Mouse (Mus musculus) limb, embryonic 14.5 days (tissue): ENCODE data around the gene Ptk6. TPM values are rescaled to one million over a fixed set of nuclear protein-coding genes. Genes with fewer than 3 reads are reported as not detected.
"Not testable (repeated sequence)": the region's sequence is repeated elsewhere in the genome, so short reads cannot be mapped to it uniquely, and the experiment has no call there.

Experiments used
- ATAC-seq: fragments of 200-750 bp; cut with Nextera tagmentation; 2 replicates; pipeline ENCODE4 v1.8.0; 2017; ENCODE audit warnings: low read depth, moderate number of reproducible peaks, moderate TSS enrichment; ENCODE audit not compliant: low FRiP score
- DNase-seq: peaks from one replicate; pipeline ENCODE4 v3.0.0-alpha.2; 2015; ENCODE audit warnings: low spot score
- H3K27ac ChIP-seq: fragments of 300-500 bp; sonication (generic); replicated peaks from 2 replicates; pipeline ENCODE4 v1.5.1; 2014; ENCODE audit warnings: low read depth, mild to moderate bottlenecking, low read length, moderate library complexity, mixed read lengths
- H3K27me3 ChIP-seq: fragments of 300-500 bp; sonication (generic); 2 replicates; pipeline ENCODE4 v1.6.1; 2014; ENCODE audit warnings: low read length, mixed read lengths; ENCODE audit not compliant: control insufficient read depth, insufficient read depth
- H3K36me3 ChIP-seq: fragments of 300-500 bp; sonication (generic); 2 replicates; pipeline ENCODE4 v1.6.1; 2014; ENCODE audit warnings: mild to moderate bottlenecking, low read length, moderate library complexity, mixed read lengths; ENCODE audit not compliant: control insufficient read depth, insufficient read depth
- H3K4me1 ChIP-seq: fragments of 300-500 bp; sonication (generic); 2 replicates; pipeline ENCODE4 v1.6.1; 2014; ENCODE audit warnings: antibody characterized with exemption, low read length, mixed read lengths; ENCODE audit not compliant: control insufficient read depth, insufficient read depth
- H3K4me2 ChIP-seq: fragments of 300-500 bp; sonication (generic); replicated peaks from 2 replicates; pipeline ENCODE4 v1.6.1; 2014; ENCODE audit warnings: low read depth, mild to moderate bottlenecking, low read length, moderate library complexity; ENCODE audit not compliant: severe bottlenecking
- H3K4me3 ChIP-seq: fragments of 300-500 bp; sonication (generic); replicated peaks from 2 replicates; pipeline ENCODE4 v1.5.1; 2014; ENCODE audit warnings: low read length
- H3K9ac ChIP-seq: fragments of 300-500 bp; sonication (generic); 2 replicates; pipeline ENCODE4 v1.6.1; 2014; ENCODE audit warnings: mild to moderate bottlenecking, low read depth, low read length, moderate library complexity; ENCODE audit not compliant: severe bottlenecking
- H3K9me3 ChIP-seq: fragments of 300-500 bp; sonication (generic); 2 replicates; pipeline ENCODE4 v1.6.1; 2016; ENCODE audit warnings: low read length; ENCODE audit not compliant: control insufficient read depth
- POLR2A ChIP-seq: fragments of 200-500 bp; IDR thresholded peaks from 2 replicates; pipeline ENCODE4 v1.8.0; 2012; ENCODE audit warnings: inconsistent platforms, mild to moderate bottlenecking, moderate library complexity, borderline replicate concordance; ENCODE audit not compliant: insufficient read depth, insufficient read length; ENCODE audit errors: extremely low read depth
- WGBS: fragments of 180-500 bp; shearing (Covaris S2); extraction: QIAGEN DNeasy Blood & Tissue Kit; methylation state at CpG from one replicate; pipeline ENCODE4 v1.1.7; 2014; 5-methylcytosine and 5-hydroxymethylcytosine counted together
- polyA plus RNA-seq, 2 experiments: library from polyadenylated mRNA; depleted of rRNA in 1 of 2; stranded (reverse) in 1 of 2; unstranded in 1 of 2; fragments of >200 nt; fragmentation: Nextera tagmentation in 1 of 2; extraction: Ambion mirVana in 1 of 2; gene quantifications; 2 replicates each; pipeline versions ENCODE4 v1.2.1 to v1.2.3; 2012 to 2014

Ptk6 gene
- polyA plus RNA-seq, 2 experiments: 0.10 to 0.19 TPM

- TF ChIP-seq POLR2A: no peak
- no peak overlapping the region for H3K9ac ChIP-seq
- H3K27me3 ChIP-seq: no peaks in the 10 kb centered on the region
- H3K4me2 ChIP-seq: no peak overlapping the region
- H3K9me3 ChIP-seq: no peaks in the 10 kb centered on the region
- WGBS: 69% methylated on average over 4 of the region's 4 CpGs
- no peak overlapping the region for H3K4me3 ChIP-seq
- H3K4me1 ChIP-seq: peaks cover 8% of the 10 kb centered on the region; the same call in 1 of the 2 replicates
- peaks cover 12% of the 10 kb centered on the region; the same call in 1 of the 2 replicates for H3K36me3 ChIP-seq
- H3K27ac ChIP-seq: no peak overlapping the region
- DNase-seq: no peak
- ATAC-seq: no peak
These were observed 10.7 kb downstream of the Ptk6 start for GRCm38 (mm10) chr2:181191936-181192335.

GRCm38 (mm10) chr2:181191385-181191784, 11.2 kb downstream of the Ptk6 start:
- not testable (repeated sequence) for H3K4me1 ChIP-seq, ATAC-seq, H3K9me3 ChIP-seq, H3K4me3 ChIP-seq, H3K9ac ChIP-seq, H3K27ac ChIP-seq, DNase-seq, H3K4me2 ChIP-seq, H3K27me3 ChIP-seq
- peaks cover 12% of the 10 kb centered on the region; the same call in 1 of the 2 replicates for H3K36me3 ChIP-seq
- 75% methylated on average over 3 of the region's 4 CpGs for WGBS

GRCm38 (mm10) chr2:181189321-181189720, 13.3 kb downstream of the Ptk6 start:
- ATAC-seq: no peak
- Histone ChIP-seq H3K4me1 (peaks cover 8% of the 10 kb centered on the region; the same call in 1 of the 2 replicates), H3K27ac (no peak overlapping the region), H3K9ac (no peak overlapping the region), H3K36me3 (peaks cover 12% of the 10 kb centered on the region; the same call in 1 of the 2 replicates), H3K27me3 (no peaks in the 10 kb centered on the region), H3K4me2 (no peak overlapping the region), H3K4me3 (no peak overlapping the region), H3K9me3 (no peaks in the 10 kb centered on the region)
- DNase-seq: peak; percentile 3
- WGBS: 90% methylated on average over 1 of the region's 1 CpGs
- TF ChIP-seq POLR2A: no peak

GRCm38 (mm10) chr2:181188681-181189080, 13.9 kb downstream of the Ptk6 start:
- Histone ChIP-seq H3K27me3 (no peaks in the 10 kb centered on the region), H3K9ac (no peak overlapping the region), H3K4me1 (peaks cover 8% of the 10 kb centered on the region; the same call in 1 of the 2 replicates), H3K4me2 (peak overlapping the region; percentile 66; the same call in 1 of the 2 replicates), H3K9me3 (no peaks in the 10 kb centered on the region), H3K36me3 (peaks cover 12% of the 10 kb centered on the region; the same call in 1 of the 2 replicates), H3K4me3 (no peak overlapping the region; the same call in 1 of the 2 replicates), H3K27ac (no peak overlapping the region)
- WGBS: 36% methylated on average over 2 of the region's 2 CpGs
- DNase-seq (no peak), ATAC-seq (no peak)
- TF ChIP-seq POLR2A: no peak

- peak within 1 kb of the TSS; percentile 70 for H3K4me3 ChIP-seq
- ATAC-seq: peak; percentile 93
- peak within 1 kb of the TSS; percentile 94 for H3K9ac ChIP-seq
These were observed 15.2 kb downstream of the Ptk6 start, which contains the start of gene Ppdpf for GRCm38 (mm10) chr2:181187121-181188000. Gene Ppdpf, plus strand, starts transcription at chr2:181187247.

More at GRCm38 (mm10) chr2:181187121-181188000, 15.2 kb downstream of the Ptk6 start, which contains the start of gene Ppdpf:
- TF ChIP-seq POLR2A: 0 out of 2 replicates have a peak, but pooled peaks have one; percentile 37
- no peaks in the 10 kb centered on the region for H3K27me3 ChIP-seq
- peak within 1 kb of the TSS; percentile 66 for H3K4me2 ChIP-seq
- WGBS: under 1% methylated on average over 61 of the region's 64 CpGs
- DNase-seq: peak; percentile 94
- peaks cover 8% of the 10 kb centered on the region; the same call in 1 of the 2 replicates for H3K4me1 ChIP-seq
- peaks cover 12% of the 10 kb centered on the region; the same call in 1 of the 2 replicates for H3K36me3 ChIP-seq
- no peaks in the 10 kb centered on the region for H3K9me3 ChIP-seq
- H3K27ac ChIP-seq: peak within 1 kb of the TSS; percentile 96
